Mouse (Mus musculus) heart, postnatal 0 days (tissue): ENCODE results near the gene Gm4858. TPM values are rescaled to one million over a fixed set of nuclear protein-coding genes. Genes with fewer than 3 reads are reported as not detected.
"Not testable (repeated sequence)": the region's sequence is repeated elsewhere in the genome, so short reads cannot be mapped to it uniquely, and the experiment has no call there.

ENCODE experiments used
- ATAC-seq: fragments of 200-750 bp; cut with Nextera tagmentation; 2 replicates; pipeline ENCODE4 v1.8.0; 2017; ENCODE audit warnings: low read depth, moderate number of reproducible peaks, moderate library complexity; ENCODE audit not compliant: insufficient read depth
- DNase-seq: peaks from one replicate; pipeline ENCODE4 v3.0.0-alpha.2; 2016; ENCODE audit warnings: low spot score
- H3K27ac ChIP-seq: fragments of 300-500 bp; sonication (generic); 2 replicates; pipeline ENCODE4 v1.5.1; 2014; ENCODE audit warnings: low read depth, mild to moderate bottlenecking
- H3K27me3 ChIP-seq: fragments of 300-500 bp; sonication (generic); 2 replicates; pipeline ENCODE4 v1.6.1; 2014; ENCODE audit warnings: low read length, mixed read lengths; ENCODE audit not compliant: control insufficient read depth, insufficient read depth
- H3K36me3 ChIP-seq: fragments of 300-500 bp; sonication (generic); replicated peaks from 2 replicates; pipeline ENCODE4 v1.6.1; 2014; ENCODE audit warnings: low read length, mixed read lengths; ENCODE audit not compliant: control insufficient read depth, insufficient read depth
- H3K4me1 ChIP-seq: fragments of 300-500 bp; sonication (generic); 2 replicates; pipeline ENCODE4 v1.6.1; 2014; ENCODE audit warnings: antibody characterized with exemption; ENCODE audit not compliant: control insufficient read depth, insufficient read depth
- H3K4me2 ChIP-seq: fragments of 300-500 bp; sonication (generic); 2 replicates; pipeline ENCODE4 v1.6.1; 2014; ENCODE audit warnings: low read depth, mild to moderate bottlenecking, low read length, moderate library complexity
- H3K4me3 ChIP-seq: fragments of 300-500 bp; sonication (generic); 2 replicates; pipeline ENCODE4 v1.5.1; 2014; ENCODE audit warnings: low read depth, low read length
- H3K9ac ChIP-seq: fragments of 300-500 bp; sonication (generic); replicated peaks from 2 replicates; pipeline ENCODE4 v1.6.1; 2014; ENCODE audit warnings: low read depth, low read length, mixed read lengths
- H3K9me3 ChIP-seq: fragments of 300-500 bp; sonication (generic); replicated peaks from 2 replicates; pipeline ENCODE4 v1.6.1; 2016; ENCODE audit warnings: low read length; ENCODE audit not compliant: control insufficient read depth
- CTCF ChIP-seq: IDR thresholded peaks from 2 replicates; pipeline ENCODE4 v1.5.1; 2016; ENCODE audit warnings: antibody characterized with exemption, control low read depth, low read depth
- EP300 ChIP-seq: IDR thresholded peaks from 2 replicates; pipeline ENCODE4 v1.6.1; 2016; ENCODE audit warnings: antibody characterized with exemption, low read depth
- WGBS: fragments of 180-500 bp; shearing (Covaris S2); extraction: QIAGEN DNeasy Blood & Tissue Kit; methylation state at CpG from one replicate; pipeline ENCODE4 v1.1.7; 2014; 5-methylcytosine and 5-hydroxymethylcytosine counted together
- polyA plus RNA-seq: library from polyadenylated mRNA; unstranded; fragments of >200 nt; fragmentation: Nextera tagmentation; extraction: Ambion mirVana; gene quantifications from 2 replicates; pipeline ENCODE4 v1.2.1, GENCODE M21; 2015
- total RNA-seq: library from RNA; depleted of rRNA; stranded (reverse); fragments of >200 nt; gene quantifications from 2 replicates; pipeline ENCODE4 v1.2.3, GENCODE M21; 2014; ENCODE audit warnings: low replicate concordance

Gm4858 gene
- total and polyA plus RNA-seq, 2 experiments from 2014 or later = not detected

DNA sequence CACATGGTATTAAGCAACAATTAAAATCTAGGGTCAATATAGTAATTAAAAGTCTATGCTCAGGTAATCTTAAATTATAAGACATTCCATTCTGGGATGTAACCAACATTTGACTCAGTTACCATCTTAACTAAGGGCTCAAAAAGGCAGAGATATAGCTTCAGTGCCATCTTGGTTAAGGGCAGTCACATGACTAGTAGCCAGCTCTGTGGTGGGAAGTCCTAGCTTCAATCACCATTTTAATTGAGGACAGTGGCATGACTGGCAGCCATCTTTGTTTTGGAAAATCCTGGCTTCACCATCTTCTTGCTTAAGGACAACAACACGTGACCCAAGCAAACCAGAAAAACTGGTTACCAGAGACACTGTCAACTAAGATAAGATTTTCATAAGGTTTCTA is 18.4 kb upstream of the Gm4858 start:
- H3K4me3 ChIP-seq = no peak overlapping the region
- H3K9me3 ChIP-seq = no peaks in the 10 kb centered on the region
- no peaks in the 10 kb centered on the region for H3K36me3 ChIP-seq
- no peak overlapping the region for H3K9ac ChIP-seq
- H3K27me3 ChIP-seq = no peaks in the 10 kb centered on the region
- no peak overlapping the region for H3K27ac ChIP-seq
- whole genome bisulfite sequencing = 76% methylated on average over 1 of the region's 1 CpGs
- DNase-seq (no peak), ATAC-seq (no peak)
- H3K4me2 ChIP-seq = no peak overlapping the region
- TF ChIP-seq EP300 = no peak
- no peak for TF ChIP-seq CTCF
- H3K4me1 ChIP-seq = no peaks in the 10 kb centered on the region

DNA sequence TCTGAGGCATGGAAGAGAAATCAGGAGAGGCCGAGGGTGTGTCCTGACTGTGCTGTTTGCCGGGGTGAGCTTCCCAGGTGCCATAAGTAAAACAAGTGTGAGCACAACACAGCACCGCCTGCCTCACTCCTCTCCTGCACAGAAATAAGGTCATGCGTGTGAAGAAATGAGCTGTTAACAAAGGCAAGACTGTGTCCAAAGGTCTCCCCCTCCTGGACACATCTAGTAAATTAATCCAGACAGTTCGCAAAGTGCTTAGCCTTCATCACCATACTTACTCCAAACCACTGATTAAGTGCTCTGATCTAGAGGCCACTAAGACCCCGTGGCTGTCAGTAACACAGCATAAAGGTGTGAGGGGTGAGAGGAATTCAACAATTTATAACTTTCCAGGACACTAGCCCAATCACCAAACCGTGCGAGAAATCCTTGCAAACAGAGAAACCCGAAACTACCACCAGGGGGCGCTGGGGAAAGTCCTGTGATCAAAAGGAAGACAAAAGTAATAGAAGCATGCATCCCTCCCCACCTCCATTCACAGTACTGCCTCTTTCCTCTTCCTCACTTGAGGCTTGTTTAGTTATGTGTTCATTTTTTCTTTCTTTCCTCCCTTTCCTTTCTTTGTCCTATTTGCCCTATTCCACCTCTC is 15.7 kb upstream of the Gm4858 start:
- DNase-seq = no peak
- no peak overlapping the region for H3K4me3 ChIP-seq
- ATAC-seq = no peak
- no peak overlapping the region for H3K4me2 ChIP-seq
- H3K36me3 ChIP-seq = no peaks in the 10 kb centered on the region
- 50% methylated on average over 10 of the region's 10 CpGs for WGBS
- H3K9ac ChIP-seq = no peak overlapping the region
- TF ChIP-seq EP300 = no peak
- peak; percentile 22; the same call in 1 of the 2 replicates for TF ChIP-seq CTCF
- no peak overlapping the region for H3K27ac ChIP-seq
- H3K27me3 ChIP-seq = no peaks in the 10 kb centered on the region
- no peaks in the 10 kb centered on the region for H3K4me1 ChIP-seq
- H3K9me3 ChIP-seq = no peaks in the 10 kb centered on the region

DNA sequence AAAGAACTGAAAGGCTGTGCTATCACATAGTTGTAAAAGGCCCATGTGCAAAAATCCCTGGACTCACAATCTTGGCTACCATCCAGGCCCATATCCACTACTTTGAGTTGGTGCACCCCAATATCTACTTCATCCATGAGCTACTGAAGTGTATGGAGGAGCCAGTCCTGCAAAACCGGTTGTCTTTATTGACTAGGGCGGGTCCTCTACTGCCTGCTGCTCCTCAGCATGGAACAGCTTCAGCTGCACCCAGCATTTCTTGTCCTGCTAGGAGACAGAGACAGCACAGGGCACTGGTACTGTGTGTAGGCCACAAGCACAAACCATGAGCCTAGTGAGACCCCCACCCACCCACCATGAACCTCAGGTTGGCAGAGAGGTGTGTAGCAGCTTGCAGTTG is 18.0 kb downstream of the Gm4858 start:
- no peak overlapping the region for H3K4me2 ChIP-seq
- DNase-seq (no peak), ATAC-seq (no peak)
- H3K27me3 ChIP-seq = no peaks in the 10 kb centered on the region
- WGBS = 68% methylated on average over 2 of the region's 2 CpGs
- H3K4me3 ChIP-seq = no peak overlapping the region
- H3K36me3 ChIP-seq = no peaks in the 10 kb centered on the region
- H3K9ac ChIP-seq = no peak overlapping the region
- no peak overlapping the region for H3K27ac ChIP-seq
- no peak for TF ChIP-seq CTCF
- H3K9me3 ChIP-seq = no peaks in the 10 kb centered on the region
- H3K4me1 ChIP-seq = no peaks in the 10 kb centered on the region

DNA sequence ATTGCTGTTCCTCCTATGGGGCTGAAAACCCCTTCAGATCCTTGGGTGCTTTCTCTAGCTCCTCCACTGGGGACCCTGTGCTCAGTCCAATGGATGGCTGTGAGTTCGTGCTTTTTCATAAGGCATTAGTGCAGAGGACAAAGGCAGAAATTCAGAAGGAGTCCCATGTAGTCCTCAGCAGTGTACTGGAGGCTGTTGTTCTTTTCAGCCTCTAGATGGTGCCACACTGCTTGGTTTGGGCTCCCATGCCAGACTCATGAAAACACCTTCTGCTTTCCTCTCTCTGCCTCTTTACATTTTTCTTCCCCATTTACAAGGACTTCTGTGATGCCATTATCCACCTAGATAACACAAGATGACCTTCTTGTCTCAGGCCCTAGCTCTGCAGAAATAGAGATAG is 25.0 kb downstream of the Gm4858 start:
- H3K27ac ChIP-seq, DNase-seq, ATAC-seq, H3K9me3 ChIP-seq, H3K4me2 ChIP-seq, H3K27me3 ChIP-seq, H3K9ac ChIP-seq, H3K36me3 ChIP-seq, H3K4me1 ChIP-seq, H3K4me3 ChIP-seq: not testable (repeated sequence)
- TF ChIP-seq CTCF = peak; percentile 41
- WGBS = 30% methylated on average over 1 of the region's 1 CpGs

DNA sequence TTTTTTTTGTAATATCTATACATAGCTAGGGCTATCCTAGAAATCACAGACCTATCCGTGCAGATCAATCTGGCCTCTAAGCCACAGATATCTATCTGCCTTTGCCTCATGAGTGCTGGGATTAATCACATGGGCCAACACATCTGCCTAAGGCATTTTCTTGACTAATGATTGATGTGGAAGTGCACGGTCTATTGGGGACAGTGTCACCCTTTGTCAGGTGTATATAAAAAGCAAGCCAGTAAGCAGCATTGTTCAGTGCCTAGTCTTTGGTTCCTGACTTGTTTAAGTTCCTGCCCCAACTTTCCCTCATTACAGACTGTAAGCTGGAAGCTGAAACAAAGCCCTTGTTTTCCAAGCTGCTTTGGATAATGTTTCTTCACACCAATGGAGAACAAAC is 27.8 kb downstream of the Gm4858 start:
- 69% methylated on average over 2 of the region's 2 CpGs for WGBS
- TF ChIP-seq EP300 (no peak), CTCF (no peak)
- ATAC-seq (no peak), DNase-seq (no peak)
- no peak overlapping the region for H3K4me3 ChIP-seq
- H3K4me1 ChIP-seq = no peaks in the 10 kb centered on the region
- no peaks in the 10 kb centered on the region for H3K9me3 ChIP-seq
- no peak overlapping the region for H3K9ac ChIP-seq
- H3K4me2 ChIP-seq = no peak overlapping the region
- no peaks in the 10 kb centered on the region for H3K36me3 ChIP-seq
- H3K27ac ChIP-seq = no peak overlapping the region
- no peaks in the 10 kb centered on the region for H3K27me3 ChIP-seq

DNA sequence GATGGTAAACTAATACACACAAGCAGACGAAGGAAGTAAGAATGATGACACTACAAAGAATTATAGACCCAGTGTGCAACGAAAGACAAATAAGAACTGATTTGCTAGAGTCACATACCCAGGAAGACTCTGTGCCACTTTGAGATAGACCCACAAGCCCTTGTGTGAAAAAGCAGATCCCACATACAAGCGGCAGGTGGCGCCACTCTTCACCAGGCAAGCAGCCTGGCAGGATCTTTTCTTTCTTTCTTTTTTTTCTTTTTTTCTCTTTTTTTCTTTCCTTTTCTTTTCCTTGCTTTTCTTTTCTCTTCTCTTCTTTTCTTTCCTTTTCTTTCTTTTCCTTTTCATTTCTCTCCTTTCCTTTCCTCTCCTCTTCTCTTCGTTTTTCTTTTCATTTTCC is 43.0 kb downstream of the Gm4858 start:
- Histone ChIP-seq H3K27ac (no peak overlapping the region), H3K36me3 (no peaks in the 10 kb centered on the region), H3K4me1 (no peaks in the 10 kb centered on the region), H3K9ac (no peak overlapping the region), H3K27me3 (no peaks in the 10 kb centered on the region), H3K9me3 (no peaks in the 10 kb centered on the region), H3K4me2 (no peak overlapping the region), H3K4me3 (no peak overlapping the region)
- DNase-seq (no peak), ATAC-seq (no peak)
- WGBS = 32% methylated on average over 5 of the region's 5 CpGs
- TF ChIP-seq EP300 (no peak), CTCF (0 out of 2 replicates have a peak, but pooled peaks have one; percentile 17)
